Mouse (Mus musculus) lung, postnatal 0 days (tissue): Measurements from ENCODE around the gene Zfp710.
A peak's percentile ranks its signal among the peaks of the same experiment; 100 is the strongest.

Experiments used
- CTCF ChIP-seq: IDR thresholded peaks from 2 replicates; pipeline ENCODE4 v1.5.1; 2016; ENCODE audit warnings: antibody characterized with exemption, mild to moderate bottlenecking
- EP300 ChIP-seq: IDR thresholded peaks from 2 replicates; pipeline ENCODE4 v1.6.1; 2016; ENCODE audit warnings: antibody characterized with exemption, mild to moderate bottlenecking, control low read depth

- TF ChIP-seq EP300 (peak; percentile 99), CTCF (peak; percentile 55)
Observed at GRCm38 (mm10) chr7:80078792-80079301, 54.2 kb downstream of the Zfp710 start.
